Mouse (Mus musculus): ENCODE data around the gene Tpbgl. TPM values are rescaled to one million over a fixed set of nuclear protein-coding genes. Genes with fewer than 3 reads are reported as not detected.

The Tpbgl gene
- polyA plus RNA-seq, 2 experiments, result 0.12 to 0.14 TPM

- no peak for ATAC-seq (ENCODE audit: insufficient read depth)
- TF ChIP-seq EP300 (IDR thresholded peaks at IDR 0.05; ENCODE audit: low read depth) (no peak), CTCF (IDR thresholded peaks at IDR 0.05; ENCODE audit: low read depth) (no peak)
- Histone ChIP-seq H3K4me3 (ENCODE audit: insufficient read depth in 1 of 2, low read depth in 2 of 2, low read length in 2 of 2) (no peak overlapping the region), H3K27me3 (ENCODE audit: control insufficient read depth, insufficient read depth, low read length) (peaks cover 62% of the 10 kb centered on the region), H3K36me3 (replicated peaks; ENCODE audit: control insufficient read depth, insufficient read depth, low read depth) (no peaks in the 10 kb centered on the region), H3K9me3 (ENCODE audit: control insufficient read depth, low read length) (no peaks in the 10 kb centered on the region), H3K4me1 (replicated peaks; ENCODE audit: control insufficient read depth in 2 of 2, insufficient read depth in 2 of 2, low read length in 1 of 2) (no peaks in the 10 kb centered on the region), H3K4me2 (ENCODE audit: low read depth) (no peak overlapping the region), H3K27ac (no peak overlapping the region), H3K9ac (replicated peaks) (no peak overlapping the region)
- no peak for DNase-seq (ENCODE audit: low read depth in 3 of 3, low spot score in 3 of 3)
- WGBS (ENCODE audit: insufficient replicate concordance), result 4% methylated on average over 7 of the region's 7 CpGs
Measured at GRCm38 (mm10) chr7:99627366-99627765, 463 bp upstream of the Tpbgl start.

GRCm38 (mm10) chr7:99625722-99626375 is 1.1 kb downstream of the Tpbgl start:
- H3K4me3 ChIP-seq (ENCODE audit: insufficient read depth in 1 of 2, low read depth in 2 of 2, low read length in 2 of 2), result peak overlapping the region in 1 of 2 experiments; percentile 8; a peak in 2 of 4 replicates
- no peak overlapping the region for H3K9ac ChIP-seq (replicated peaks)
- peak overlapping the region; percentile 44 for H3K4me2 ChIP-seq (ENCODE audit: low read depth)
- no peak for TF ChIP-seq EP300 (IDR thresholded peaks at IDR 0.05; ENCODE audit: low read depth)
- TF ChIP-seq CTCF (IDR thresholded peaks at IDR 0.05; ENCODE audit: low read depth), result peak; percentile 79
- WGBS (ENCODE audit: insufficient replicate concordance), result under 1% methylated on average over 77 of the region's 81 CpGs
- ATAC-seq (ENCODE audit: insufficient read depth), result peak; percentile 65
- no peaks in the 10 kb centered on the region for H3K4me1 ChIP-seq (replicated peaks; ENCODE audit: control insufficient read depth in 2 of 2, insufficient read depth in 2 of 2, low read length in 1 of 2)
- no peaks in the 10 kb centered on the region for H3K36me3 ChIP-seq (replicated peaks; ENCODE audit: control insufficient read depth, insufficient read depth, low read depth)
- peaks cover 62% of the 10 kb centered on the region for H3K27me3 ChIP-seq (ENCODE audit: control insufficient read depth, insufficient read depth, low read length)
- no peaks in the 10 kb centered on the region for H3K9me3 ChIP-seq (ENCODE audit: control insufficient read depth, low read length)
- DNase-seq (ENCODE audit: low read depth in 3 of 3, low spot score in 3 of 3), result peak; percentile 42 to 49 (median 47)
- no peak overlapping the region for H3K27ac ChIP-seq

- Histone ChIP-seq H3K27me3 (ENCODE audit: control insufficient read depth, insufficient read depth, low read length) (peaks cover 7% of the 10 kb centered on the region), H3K4me1 (replicated peaks; ENCODE audit: control insufficient read depth in 2 of 2, insufficient read depth in 2 of 2, low read length in 1 of 2) (no peaks in the 10 kb centered on the region), H3K9ac (replicated peaks) (no peak overlapping the region), H3K4me2 (ENCODE audit: low read depth) (no peak overlapping the region), H3K36me3 (replicated peaks; ENCODE audit: control insufficient read depth, insufficient read depth, low read depth) (no peaks in the 10 kb centered on the region), H3K27ac (no peak overlapping the region), H3K9me3 (ENCODE audit: control insufficient read depth, low read length) (no peaks in the 10 kb centered on the region), H3K4me3 (ENCODE audit: insufficient read depth in 1 of 2, low read depth in 2 of 2, low read length in 2 of 2) (no peak overlapping the region)
- TF ChIP-seq EP300 (IDR thresholded peaks at IDR 0.05; ENCODE audit: low read depth), result no peak
- TF ChIP-seq CTCF (IDR thresholded peaks at IDR 0.05; ENCODE audit: low read depth), result peak; percentile 72
- no peak for ATAC-seq (ENCODE audit: insufficient read depth)
- no peak for DNase-seq (ENCODE audit: low read depth in 3 of 3, low spot score in 3 of 3)
- WGBS (ENCODE audit: insufficient replicate concordance), result 5% methylated on average over 3 of the region's 3 CpGs
Measured at GRCm38 (mm10) chr7:99618860-99619259, 8.0 kb downstream of the Tpbgl start.

DNA sequence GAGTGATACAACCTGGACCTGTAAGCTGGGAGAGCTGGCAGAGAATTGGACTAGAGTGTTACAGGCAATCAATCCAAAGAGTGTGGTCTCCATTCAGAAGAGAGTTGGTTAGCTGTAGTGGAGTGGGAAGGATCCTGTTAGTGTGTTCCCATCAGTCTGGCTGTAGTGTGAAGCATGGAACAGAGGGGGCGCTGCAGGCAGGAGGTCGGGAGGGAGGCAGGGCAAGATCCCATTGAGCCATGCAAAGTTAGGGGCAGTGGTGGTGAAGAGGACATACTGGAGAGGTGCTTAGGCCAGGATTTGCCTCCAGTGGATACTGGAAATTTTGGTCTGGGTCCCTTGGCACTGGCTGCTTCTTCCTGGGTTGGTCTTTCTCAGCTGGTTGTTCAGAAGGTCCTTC is 8.6 kb downstream of the Tpbgl start:
- Histone ChIP-seq H3K27ac (no peak overlapping the region), H3K27me3 (ENCODE audit: control insufficient read depth, insufficient read depth, low read length) (peaks cover 3% of the 10 kb centered on the region), H3K4me2 (ENCODE audit: low read depth) (no peak overlapping the region), H3K9me3 (ENCODE audit: control insufficient read depth, low read length) (no peaks in the 10 kb centered on the region), H3K4me3 (ENCODE audit: insufficient read depth in 1 of 2, low read depth in 2 of 2, low read length in 2 of 2) (no peak overlapping the region), H3K9ac (replicated peaks) (no peak overlapping the region), H3K36me3 (replicated peaks; ENCODE audit: control insufficient read depth, insufficient read depth, low read depth) (no peaks in the 10 kb centered on the region), H3K4me1 (replicated peaks; ENCODE audit: control insufficient read depth in 2 of 2, insufficient read depth in 2 of 2, low read length in 1 of 2) (no peaks in the 10 kb centered on the region)
- DNase-seq (ENCODE audit: low read depth in 3 of 3, low spot score in 3 of 3) (no peak), ATAC-seq (ENCODE audit: insufficient read depth) (no peak)
- 50% methylated on average over 2 of the region's 2 CpGs for WGBS (ENCODE audit: insufficient replicate concordance)
- TF ChIP-seq EP300 (IDR thresholded peaks at IDR 0.05; ENCODE audit: low read depth) (no peak), CTCF (IDR thresholded peaks at IDR 0.05; ENCODE audit: low read depth) (peak; percentile 58)

- Histone ChIP-seq H3K4me1 (replicated peaks; ENCODE audit: control insufficient read depth in 2 of 2, insufficient read depth in 2 of 2, low read length in 1 of 2) (no peaks in the 10 kb centered on the region), H3K9me3 (ENCODE audit: control insufficient read depth, low read length) (no peaks in the 10 kb centered on the region)
- no peak for ATAC-seq (ENCODE audit: insufficient read depth)
Measured at GRCm38 (mm10) chr7:99607632-99608031, 19.3 kb downstream of the Tpbgl start.

More at GRCm38 (mm10) chr7:99607632-99608031, 19.3 kb downstream of the Tpbgl start:
- Histone ChIP-seq H3K4me3 (ENCODE audit: insufficient read depth in 1 of 2, low read depth in 2 of 2, low read length in 2 of 2) (no peak overlapping the region), H3K27me3 (ENCODE audit: control insufficient read depth, insufficient read depth, low read length) (no peaks in the 10 kb centered on the region), H3K36me3 (replicated peaks; ENCODE audit: control insufficient read depth, insufficient read depth, low read depth) (peaks cover 26% of the 10 kb centered on the region), H3K27ac (no peak overlapping the region), H3K9ac (replicated peaks) (no peak overlapping the region), H3K4me2 (ENCODE audit: low read depth) (no peak overlapping the region)
- TF ChIP-seq CTCF (IDR thresholded peaks at IDR 0.05; ENCODE audit: low read depth), result no peak
- TF ChIP-seq EP300 (IDR thresholded peaks at IDR 0.05; ENCODE audit: low read depth), result no peak
- 47% methylated on average over 2 of the region's 2 CpGs for WGBS (ENCODE audit: insufficient replicate concordance)
- no peak for DNase-seq (ENCODE audit: low read depth in 3 of 3, low spot score in 3 of 3)
